Mouse (Mus musculus) adrenal gland, postnatal 4 days (tissue): ENCODE results near the gene Adprm. TPM values are rescaled to one million over a fixed set of nuclear protein-coding genes. Genes with fewer than 3 reads are reported as not detected.

Source experiments
- microRNA-seq: library from miRNA; unstranded; fragments of <30 nt; microRNA quantifications from one replicate; pipeline ENCODE4 v1.2.0, GENCODE M21; 2021
- total RNA-seq, 2 experiments: library from RNA; stranded (reverse); gene quantifications; 2 replicates each; pipeline ENCODE4 v1.2.3; 2021

Gene Adprm
- total RNA-seq, 2 experiments from 2014 or later: 28.0 to 29.2 TPM

Small RNAs within 50 kb of the gene (microRNA-seq; reads per million reads assigned to microRNA genes)
- not detected for gene Mir6923

Other genes starting within 250 kb of the Adprm start
- 10 to 100 TPM; 16.7 to 20.5 TPM for gene Pirt, start 140.6 kb downstream of the Adprm start, total RNA-seq
- gene Tmem238l, start 96.0 kb downstream of the Adprm start, total RNA-seq: not detected
- 1 to 10 TPM; 5.9 to 6.2 TPM for gene Tmem220, start 27.4 kb downstream of the Adprm start, total RNA-seq
- 10 to 100 TPM; 20.4 to 20.8 TPM for gene Sco1, start 76 bp upstream of the Adprm start, total RNA-seq
- gene Myh3, start 25.7 kb upstream of the Adprm start, total RNA-seq: 10 to 100 TPM in 1 of 2 experiments, 1 to 10 TPM in 1; 3.2 to 28.8 TPM
- 10 to 100 TPM in 1 of 2 experiments, 1 to 10 TPM in 1; 6.4 to 35.1 TPM for gene Myh2, start 118.4 kb upstream of the Adprm start, total RNA-seq
- gene Myh1, start 147.5 kb upstream of the Adprm start, total RNA-seq: 10 to 100 TPM; 35.6 to 60.0 TPM
- gene Myh4, start 185.4 kb upstream of the Adprm start, total RNA-seq: 10 to 100 TPM in 1 of 2 experiments, 1 to 10 TPM in 1; 5.7 to 12.7 TPM
- 100 to 1,000 TPM in 1 of 2 experiments, 10 to 100 TPM in 1; 94.8 to 251 TPM for gene Myh8, start 224.5 kb upstream of the Adprm start, total RNA-seq